Mouse (Mus musculus): ENCODE data around the gene Stk39. TPM values are rescaled to one million over a fixed set of nuclear protein-coding genes. Genes with fewer than 3 reads are reported as not detected.

The Stk39 gene
- total and polyA plus RNA-seq, 2 experiments, result 0.54 to 1.7 TPM

GRCm38 (mm10) chr2:68250897-68251296 is 221.2 kb downstream of the Stk39 start:
- TF ChIP-seq CTCF (IDR thresholded peaks at IDR 0.05; ENCODE audit: low read depth, low read length), result no peak
- TF ChIP-seq POLR2A (IDR thresholded peaks at IDR 0.05; ENCODE audit: extremely low read depth, insufficient read depth, low read length), result no peak
- no peak overlapping the region for H3K4me3 ChIP-seq (ENCODE audit: insufficient read depth, low read depth, low read length)
- DNase-seq (ENCODE audit: extremely low read depth, low read depth, low spot score), result no peak

GRCm38 (mm10) chr2:68249855-68250424 is 222.1 kb downstream of the Stk39 start:
- no peaks in the 10 kb centered on the region for H3K4me1 ChIP-seq (ENCODE audit: control insufficient read depth, insufficient read depth, low read length)
- TF ChIP-seq CTCF (IDR thresholded peaks at IDR 0.05; ENCODE audit: low read depth, low read length) (no peak), POLR2A (IDR thresholded peaks at IDR 0.05; ENCODE audit: extremely low read depth, insufficient read depth, low read length) (no peak)

More at GRCm38 (mm10) chr2:68250897-68251296, 221.2 kb downstream of the Stk39 start:
- Histone ChIP-seq H3K9ac (ENCODE audit: low read depth, low read length) (no peak overlapping the region), H3K79me2 (ENCODE audit: control insufficient read depth, insufficient read depth, low read length) (no peaks in the 10 kb centered on the region), H3K4me1 (ENCODE audit: control insufficient read depth, insufficient read depth, low read length) (no peaks in the 10 kb centered on the region), H3K27me3 (ENCODE audit: control insufficient read depth, insufficient read depth, low read length) (no peaks in the 10 kb centered on the region), H3K27ac (replicated peaks; ENCODE audit: insufficient read depth, low read depth, low read length) (no peak overlapping the region), H3K36me3 (ENCODE audit: control insufficient read depth, insufficient read depth, low read length) (no peaks in the 10 kb centered on the region)
- 94% methylated on average over 10 of the region's 10 CpGs for WGBS

GRCm38 (mm10) chr2:68246284-68246683 is 225.8 kb downstream of the Stk39 start:
- Histone ChIP-seq H3K4me1 (ENCODE audit: control insufficient read depth, insufficient read depth, low read length) (no peaks in the 10 kb centered on the region), H3K4me3 (ENCODE audit: insufficient read depth, low read depth, low read length) (no peak overlapping the region), H3K9ac (ENCODE audit: low read depth, low read length) (no peak overlapping the region), H3K79me2 (ENCODE audit: control insufficient read depth, insufficient read depth, low read length) (no peaks in the 10 kb centered on the region), H3K27ac (replicated peaks; ENCODE audit: insufficient read depth, low read depth, low read length) (no peak overlapping the region), H3K36me3 (ENCODE audit: control insufficient read depth, insufficient read depth, low read length) (no peaks in the 10 kb centered on the region), H3K27me3 (ENCODE audit: control insufficient read depth, insufficient read depth, low read length) (no peaks in the 10 kb centered on the region)
- whole genome bisulfite sequencing, result 67% methylated on average over 3 of the region's 3 CpGs
- DNase-seq (ENCODE audit: extremely low read depth, low read depth, low spot score), result no peak
- no peak for TF ChIP-seq CTCF (IDR thresholded peaks at IDR 0.05; ENCODE audit: low read depth, low read length)
- no peak for TF ChIP-seq POLR2A (IDR thresholded peaks at IDR 0.05; ENCODE audit: extremely low read depth, insufficient read depth, low read length)

More at GRCm38 (mm10) chr2:68249855-68250424, 222.1 kb downstream of the Stk39 start:
- no peaks in the 10 kb centered on the region for H3K79me2 ChIP-seq (ENCODE audit: control insufficient read depth, insufficient read depth, low read length)
- no peak overlapping the region for H3K9ac ChIP-seq (ENCODE audit: low read depth, low read length)
- no peak overlapping the region for H3K4me3 ChIP-seq (ENCODE audit: insufficient read depth, low read depth, low read length)
- H3K27ac ChIP-seq (replicated peaks; ENCODE audit: insufficient read depth, low read depth, low read length), result no peak overlapping the region
- DNase-seq (ENCODE audit: extremely low read depth, low read depth, low spot score), result no peak
- 89% methylated on average over 4 of the region's 4 CpGs for WGBS
- H3K27me3 ChIP-seq (ENCODE audit: control insufficient read depth, insufficient read depth, low read length), result no peaks in the 10 kb centered on the region
- no peaks in the 10 kb centered on the region for H3K36me3 ChIP-seq (ENCODE audit: control insufficient read depth, insufficient read depth, low read length)

GRCm38 (mm10) chr2:68244556-68244955 is 227.5 kb downstream of the Stk39 start:
- Histone ChIP-seq H3K36me3 (ENCODE audit: control insufficient read depth, insufficient read depth, low read length) (no peaks in the 10 kb centered on the region), H3K79me2 (ENCODE audit: control insufficient read depth, insufficient read depth, low read length) (no peaks in the 10 kb centered on the region), H3K4me1 (ENCODE audit: control insufficient read depth, insufficient read depth, low read length) (no peaks in the 10 kb centered on the region), H3K9ac (ENCODE audit: low read depth, low read length) (no peak overlapping the region), H3K4me3 (ENCODE audit: insufficient read depth, low read depth, low read length) (no peak overlapping the region), H3K27me3 (ENCODE audit: control insufficient read depth, insufficient read depth, low read length) (no peaks in the 10 kb centered on the region), H3K27ac (replicated peaks; ENCODE audit: insufficient read depth, low read depth, low read length) (no peak overlapping the region)
- no peak for DNase-seq (ENCODE audit: extremely low read depth, low read depth, low spot score)
- TF ChIP-seq POLR2A (IDR thresholded peaks at IDR 0.05; ENCODE audit: extremely low read depth, insufficient read depth, low read length) (no peak), CTCF (IDR thresholded peaks at IDR 0.05; ENCODE audit: low read depth, low read length) (no peak)
- WGBS, result 94% methylated on average over 1 of the region's 1 CpGs

- H3K27me3 ChIP-seq (ENCODE audit: control insufficient read depth, insufficient read depth, low read length), result no peaks in the 10 kb centered on the region
- no peak for DNase-seq (ENCODE audit: extremely low read depth, low read depth, low spot score)
- H3K36me3 ChIP-seq (ENCODE audit: control insufficient read depth, insufficient read depth, low read length), result no peaks in the 10 kb centered on the region
- no peak overlapping the region for H3K27ac ChIP-seq (replicated peaks; ENCODE audit: insufficient read depth, low read depth, low read length)
- WGBS, result 87% methylated on average over 12 of the region's 12 CpGs
- H3K9ac ChIP-seq (ENCODE audit: low read depth, low read length), result no peak overlapping the region
- H3K79me2 ChIP-seq (ENCODE audit: control insufficient read depth, insufficient read depth, low read length), result no peaks in the 10 kb centered on the region
- no peak overlapping the region for H3K4me3 ChIP-seq (ENCODE audit: insufficient read depth, low read depth, low read length)
- no peak for TF ChIP-seq POLR2A (IDR thresholded peaks at IDR 0.05; ENCODE audit: extremely low read depth, insufficient read depth, low read length)
- no peak for TF ChIP-seq CTCF (IDR thresholded peaks at IDR 0.05; ENCODE audit: low read depth, low read length)
- no peaks in the 10 kb centered on the region for H3K4me1 ChIP-seq (ENCODE audit: control insufficient read depth, insufficient read depth, low read length)
Measured at GRCm38 (mm10) chr2:68243879-68244553, 228.1 kb downstream of the Stk39 start.

GRCm38 (mm10) chr2:68243273-68243672 is 228.8 kb downstream of the Stk39 start:
- H3K4me1 ChIP-seq (ENCODE audit: control insufficient read depth, insufficient read depth, low read length), result no peaks in the 10 kb centered on the region
- H3K27ac ChIP-seq (replicated peaks; ENCODE audit: insufficient read depth, low read depth, low read length), result no peak overlapping the region
- no peaks in the 10 kb centered on the region for H3K79me2 ChIP-seq (ENCODE audit: control insufficient read depth, insufficient read depth, low read length)
- H3K27me3 ChIP-seq (ENCODE audit: control insufficient read depth, insufficient read depth, low read length), result no peaks in the 10 kb centered on the region
- no peak overlapping the region for H3K9ac ChIP-seq (ENCODE audit: low read depth, low read length)
- TF ChIP-seq POLR2A (IDR thresholded peaks at IDR 0.05; ENCODE audit: extremely low read depth, insufficient read depth, low read length), result no peak
- no peak for TF ChIP-seq CTCF (IDR thresholded peaks at IDR 0.05; ENCODE audit: low read depth, low read length)
- H3K4me3 ChIP-seq (ENCODE audit: insufficient read depth, low read depth, low read length), result no peak overlapping the region
- no peak for DNase-seq (ENCODE audit: extremely low read depth, low read depth, low spot score)
- WGBS, result 89% methylated on average over 3 of the region's 3 CpGs
- no peaks in the 10 kb centered on the region for H3K36me3 ChIP-seq (ENCODE audit: control insufficient read depth, insufficient read depth, low read length)
